Mouse (Mus musculus) lung, postnatal 0 days (tissue): ENCODE measurements at regions not wholly inside any gene's neighbourhood (a gene's known extent, or its start where the extent isn't known, plus 50 kb on each side); places are given as distances from the start of the nearest gene placed in this dataset.

Experiments
- CTCF ChIP-seq: IDR thresholded peaks from 2 replicates; pipeline ENCODE4 v1.5.1; 2016; ENCODE audit warnings: antibody characterized with exemption, mild to moderate bottlenecking
- EP300 ChIP-seq: IDR thresholded peaks from 2 replicates; pipeline ENCODE4 v1.6.1; 2016; ENCODE audit warnings: antibody characterized with exemption, mild to moderate bottlenecking, control low read depth

DNA sequence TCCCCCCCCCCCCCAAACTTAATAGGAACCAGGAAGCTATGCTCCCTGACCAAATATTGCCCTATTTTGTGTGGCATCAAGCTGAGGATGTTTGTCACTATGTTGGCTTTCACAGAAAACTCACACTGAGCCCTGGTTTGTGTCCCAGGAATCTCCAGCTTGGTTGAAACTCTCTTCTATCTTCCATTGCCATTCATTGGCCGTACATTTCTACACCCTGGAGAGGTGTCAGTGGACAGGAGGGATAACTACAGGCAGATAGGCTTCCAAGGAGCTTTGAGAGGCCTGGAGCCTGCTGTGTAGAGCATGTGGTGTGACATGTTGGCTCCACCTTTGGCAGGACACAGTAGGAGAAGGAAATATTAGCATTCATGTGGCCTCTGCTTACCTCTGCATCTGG, 478.9 kb downstream of the Glrx3 start:
- TF ChIP-seq CTCF (no peak), EP300 (no peak)
